8 mouse cellular contexts compared by ENCODE assay signal in the genomic region with DNA sequence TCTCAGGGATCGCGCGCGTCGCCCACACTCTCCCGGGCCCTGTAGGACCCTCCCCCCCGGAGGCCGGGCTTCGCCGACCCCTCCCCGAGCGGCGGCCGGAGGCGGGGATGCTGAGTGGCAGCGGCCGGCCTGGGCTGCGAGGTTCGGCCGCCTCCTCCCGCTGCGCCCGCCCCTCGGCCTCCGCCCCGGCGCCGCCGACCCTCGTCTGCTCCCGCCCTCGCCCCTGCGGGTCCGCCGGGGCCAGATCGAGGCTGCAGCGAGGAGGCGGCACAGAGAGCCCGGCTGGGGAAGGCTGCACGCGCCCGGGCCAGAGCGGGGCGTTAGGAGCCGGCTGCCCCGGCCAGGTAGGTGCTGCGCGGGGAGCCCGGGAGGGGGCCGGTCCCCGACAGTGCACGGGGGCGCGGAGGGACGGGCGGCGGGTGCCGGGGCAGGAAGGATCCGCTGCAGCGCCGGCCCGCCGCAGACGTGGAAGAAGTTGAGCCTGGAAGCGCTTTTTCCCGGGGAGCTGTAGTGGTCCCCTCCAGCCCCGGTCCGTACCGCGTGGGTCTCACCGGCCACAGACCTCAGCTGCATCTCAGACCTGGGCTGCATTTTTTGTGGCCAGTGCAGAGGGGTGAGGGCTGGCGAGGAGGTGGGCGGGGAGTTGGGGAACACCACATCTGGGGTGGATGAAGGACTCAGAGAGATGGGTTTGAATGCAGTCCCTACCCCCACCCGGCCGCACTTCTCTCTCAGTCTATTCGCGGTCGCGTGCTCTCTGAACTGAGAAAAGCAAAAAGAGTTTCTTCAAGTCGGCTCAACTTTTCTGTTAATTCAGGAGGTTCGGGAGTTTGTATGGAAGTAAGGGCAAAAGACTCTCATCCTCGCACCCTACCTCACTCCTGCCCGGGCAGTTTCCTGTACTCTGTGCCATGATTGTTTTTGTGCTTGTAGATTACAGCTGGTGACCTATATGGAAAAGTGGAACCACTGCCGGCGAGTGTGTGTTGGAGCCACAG. TPM values are rescaled to one million over a fixed set of nuclear protein-coding genes. Genes with fewer than 3 reads are reported as not detected.
DNase-seq lines count a peak whose midpoint lies in the region; ATAC-seq and TF ChIP-seq lines count a peak whose summit lies in the region.

Lhfpl2 (plus strand) TSS at position 234 of the 998 bp plus-strand sequence.

- peak; percentile 91 for ATAC-seq in embryonic facial prominence, embryonic 14.5 days (ENCODE audit: low read depth)
- ATAC-seq in heart, embryonic 15.5 days (replicated peaks; ENCODE audit: insufficient number of reproducible peaks, insufficient read depth, low FRiP score, low read depth) = peak; percentile 81
- ATAC-seq in lung, embryonic 15.5 days (ENCODE audit: borderline replicate concordance, extremely low read depth, low FRiP score, low TSS enrichment) = peak; percentile 89

- 0 out of 2 replicates have a peak, but pooled peaks have one; percentile 23 for TF ChIP-seq POLR2A in olfactory bulb, adult 2 months (IDR thresholded peaks at IDR 0.05; ENCODE audit: insufficient read depth, low read depth, low read length)

- H3K9ac ChIP-seq in embryonic facial prominence, embryonic 14.5 days (ENCODE audit: low read depth, low read length) = peak within 1 kb of the TSS; percentile 90
- H3K9ac ChIP-seq in heart, embryonic 15.5 days = peak within 1 kb of the TSS; percentile 88
- H3K9ac ChIP-seq in lung, embryonic 15.5 days = peak within 1 kb of the TSS; percentile 97

- DNase-seq in 3134 (ENCODE audit: extremely low read depth, insufficient read length, low spot score) = peak; percentile 77
- DNase-seq in Muller cell, postnatal 12 days (ENCODE audit: inconsistent ontology term) = peak; percentile 86
- peak; percentile 90 for DNase-seq in embryonic facial prominence, embryonic 14.5 days (ENCODE audit: low spot score)
- no peak for DNase-seq in large intestine, adult 2 months (ENCODE audit: low read depth, low spot score)
- DNase-seq in urinary bladder, postnatal 4 days (ENCODE audit: low spot score in 2 of 2) = peak; percentile 71 to 79

- no peaks in the 10 kb centered on the region for H3K36me3 ChIP-seq in embryonic facial prominence, embryonic 14.5 days (ENCODE audit: control insufficient read depth, insufficient read depth, low read length)
- H3K36me3 ChIP-seq in heart, embryonic 15.5 days = no peaks in the 10 kb centered on the region
- H3K36me3 ChIP-seq in lung, embryonic 15.5 days = no peaks in the 10 kb centered on the region

- under 1% methylated on average over 32 of the region's 85 CpGs for WGBS in embryonic facial prominence, embryonic 14.5 days
- under 1% methylated on average over 83 of the region's 85 CpGs for WGBS in heart, embryonic 15.5 days
- under 1% methylated on average over 84 of the region's 85 CpGs for WGBS in large intestine, adult 2 months
- WGBS in lung, embryonic 15.5 days = under 1% methylated on average over 78 of the region's 85 CpGs
- under 1% methylated on average over 85 of the region's 85 CpGs for WGBS in olfactory bulb, adult 2 months

- no peaks in the 10 kb centered on the region for H3K27me3 ChIP-seq in embryonic facial prominence, embryonic 14.5 days (replicated peaks; ENCODE audit: control insufficient read depth, insufficient read depth, low read length)
- no peaks in the 10 kb centered on the region for H3K27me3 ChIP-seq in heart, embryonic 15.5 days
- H3K27me3 ChIP-seq in lung, embryonic 15.5 days = no peaks in the 10 kb centered on the region

- H3K27ac ChIP-seq in embryonic facial prominence, embryonic 14.5 days (replicated peaks; ENCODE audit: low read depth, low read length) = peak within 1 kb of the TSS; percentile 93
- peak within 1 kb of the TSS; percentile 84 for H3K27ac ChIP-seq in heart, embryonic 15.5 days
- peak within 1 kb of the TSS; percentile 88 for H3K27ac ChIP-seq in lung, embryonic 15.5 days
- H3K27ac ChIP-seq in olfactory bulb, adult 2 months (ENCODE audit: insufficient read depth, low read depth, low read length) = no peak within 1 kb of the TSS

- TF ChIP-seq CTCF in olfactory bulb, adult 2 months (IDR thresholded peaks at IDR 0.05; ENCODE audit: insufficient read depth, low read depth, low read length) = no peak; the same call in 1 of the 2 replicates

- H3K4me3 ChIP-seq in embryonic facial prominence, embryonic 14.5 days (ENCODE audit: low read depth, low read length) = peak within 1 kb of the TSS; percentile 95
- peak within 1 kb of the TSS; percentile 85 for H3K4me3 ChIP-seq in heart, embryonic 15.5 days
- H3K4me3 ChIP-seq in lung, embryonic 15.5 days = peak within 1 kb of the TSS; percentile 95
- H3K4me3 ChIP-seq in olfactory bulb, adult 2 months (ENCODE audit: insufficient read depth, low read depth, low read length) = peak within 1 kb of the TSS; percentile 66

- peaks cover 9% of the 10 kb centered on the region for H3K4me1 ChIP-seq in embryonic facial prominence, embryonic 14.5 days (ENCODE audit: control insufficient read depth, insufficient read depth, low read length)
- peaks cover 21% of the 10 kb centered on the region for H3K4me1 ChIP-seq in heart, embryonic 15.5 days (replicated peaks)
- peaks cover 31% of the 10 kb centered on the region for H3K4me1 ChIP-seq in lung, embryonic 15.5 days
- peaks cover 11% of the 10 kb centered on the region for H3K4me1 ChIP-seq in olfactory bulb, adult 2 months (ENCODE audit: control insufficient read depth, insufficient read depth, low read length)

- no peaks in the 10 kb centered on the region for H3K9me3 ChIP-seq in embryonic facial prominence, embryonic 14.5 days (ENCODE audit: control insufficient read depth, low read length)
- no peaks in the 10 kb centered on the region for H3K9me3 ChIP-seq in heart, embryonic 15.5 days (replicated peaks)
- H3K9me3 ChIP-seq in lung, embryonic 15.5 days = no peaks in the 10 kb centered on the region

- peak within 1 kb of the TSS; percentile 86 for H3K4me2 ChIP-seq in embryonic facial prominence, embryonic 14.5 days (ENCODE audit: low read depth, low read length)
- peak within 1 kb of the TSS; percentile 95 for H3K4me2 ChIP-seq in heart, embryonic 15.5 days
- peak within 1 kb of the TSS; percentile 93 for H3K4me2 ChIP-seq in lung, embryonic 15.5 days

RNA-seq across cellular contexts. Expression of gene Lhfpl2, which starts in this region (rescaled TPM):
- polyA plus RNA-seq in embryonic facial prominence, embryonic 14.5 days (2014; fragmentation: Nextera tagmentation; extraction: Ambion mirVana) = 81.8 and 91.3 TPM in 2 replicates
- polyA plus RNA-seq in heart, embryonic 15.5 days (2015; fragmentation: Nextera tagmentation; extraction: Ambion mirVana) = 24.9 and 33.7 TPM in 2 replicates
- 20.9 and 41.2 TPM in 2 replicates for polyA plus RNA-seq in large intestine, adult 2 months (2012; rRNA removed)
- 53.7 and 56.7 TPM in 2 replicates for polyA plus RNA-seq in lung, embryonic 15.5 days (2015; fragmentation: Nextera tagmentation; extraction: Ambion mirVana)
- not detected in 2 replicates for polyA plus RNA-seq in olfactory bulb, adult 2 months (2012; ENCODE audit: insufficient read depth, insufficient read length, low replicate concordance, missing spikeins)

Comparison
In these comparisons a context has a peak if more than half of its experiments do, and no peak if none do; other contexts are left out.
1. RNA of gene Lhfpl2 (polyA plus RNA-seq): 81.8 to 91.3 TPM in embryonic facial prominence, embryonic 14.5 days, 53.7 to 56.7 TPM in lung, embryonic 15.5 days, 24.9 to 33.7 TPM in heart, embryonic 15.5 days and 20.9 to 41.2 TPM in large intestine, adult 2 months; not detected in olfactory bulb, adult 2 months; every median in the first group is over 10 times any median in the second.
2. Peak in every context shown above with its lines, with median percentiles within 50 percentile points of each other: ATAC-seq, H3K4me2 ChIP-seq, H3K4me3 ChIP-seq and H3K9ac ChIP-seq.